Mouse (Mus musculus): ENCODE measurements around the gene Col1a2. TPM values are rescaled to one million over a fixed set of nuclear protein-coding genes. Genes with fewer than 3 reads are reported as not detected.

The Col1a2 gene
- 20.7 and 21.5 TPM in 2 replicates for polyA plus RNA-seq (2012; rRNA removed)

- Histone ChIP-seq H3K36me3 (ENCODE audit: control insufficient read depth, insufficient read depth, low read length) (no peaks in the 10 kb centered on the region), H3K4me3 (ENCODE audit: control insufficient read depth, insufficient read depth, low read length) (no peak within 1 kb of the TSS), H3K27ac (ENCODE audit: control insufficient read depth, insufficient read depth, low read length) (no peak within 1 kb of the TSS), H3K4me1 (replicated peaks; ENCODE audit: control insufficient read depth, insufficient read depth, low read length) (no peaks in the 10 kb centered on the region), H3K27me3 (ENCODE audit: control insufficient read depth, insufficient read depth, low read length) (no peaks in the 10 kb centered on the region)
- TF ChIP-seq CTCF (IDR thresholded peaks at IDR 0.05; ENCODE audit: borderline replicate concordance, control insufficient read depth, extremely low read depth, insufficient read depth, low read length, poor library complexity) (no peak), POLR2A (IDR thresholded peaks at IDR 0.05; ENCODE audit: control insufficient read depth, extremely low read depth, insufficient read depth, low read length, poor library complexity) (no peak)
- DNase-seq, result no peak
- 44% methylated on average over 3 of the region's 3 CpGs for WGBS
Observed at GRCm38 (mm10) chr6:4504603-4505131, at the start of gene Col1a2. TSS of gene Col1a2 (plus strand) at chr6:4504814.

GRCm38 (mm10) chr6:4455518-4455917, 49.1 kb upstream of the Col1a2 start:
- Histone ChIP-seq H3K4me1 (replicated peaks; ENCODE audit: control insufficient read depth, insufficient read depth, low read length) (no peaks in the 10 kb centered on the region), H3K27ac (ENCODE audit: control insufficient read depth, insufficient read depth, low read length) (no peak overlapping the region), H3K4me3 (ENCODE audit: control insufficient read depth, insufficient read depth, low read length) (no peak overlapping the region), H3K36me3 (ENCODE audit: control insufficient read depth, insufficient read depth, low read length) (no peaks in the 10 kb centered on the region), H3K27me3 (ENCODE audit: control insufficient read depth, insufficient read depth, low read length) (no peaks in the 10 kb centered on the region)
- WGBS, result 91% methylated on average over 5 of the region's 5 CpGs
- TF ChIP-seq POLR2A (IDR thresholded peaks at IDR 0.05; ENCODE audit: control insufficient read depth, extremely low read depth, insufficient read depth, low read length, poor library complexity) (no peak), CTCF (IDR thresholded peaks at IDR 0.05; ENCODE audit: borderline replicate concordance, control insufficient read depth, extremely low read depth, insufficient read depth, low read length, poor library complexity) (no peak)
- no peak for DNase-seq

GRCm38 (mm10) chr6:4455961-4456617, 48.5 kb upstream of the Col1a2 start:
- Histone ChIP-seq H3K4me3 (ENCODE audit: control insufficient read depth, insufficient read depth, low read length) (no peak overlapping the region), H3K4me1 (replicated peaks; ENCODE audit: control insufficient read depth, insufficient read depth, low read length) (no peaks in the 10 kb centered on the region), H3K36me3 (ENCODE audit: control insufficient read depth, insufficient read depth, low read length) (no peaks in the 10 kb centered on the region), H3K27ac (ENCODE audit: control insufficient read depth, insufficient read depth, low read length) (no peak overlapping the region), H3K27me3 (ENCODE audit: control insufficient read depth, insufficient read depth, low read length) (no peaks in the 10 kb centered on the region)
- WGBS, result 87% methylated on average over 5 of the region's 5 CpGs
- DNase-seq, result no peak
- TF ChIP-seq CTCF (IDR thresholded peaks at IDR 0.05; ENCODE audit: borderline replicate concordance, control insufficient read depth, extremely low read depth, insufficient read depth, low read length, poor library complexity), result no peak
- no peak for TF ChIP-seq POLR2A (IDR thresholded peaks at IDR 0.05; ENCODE audit: control insufficient read depth, extremely low read depth, insufficient read depth, low read length, poor library complexity)

GRCm38 (mm10) chr6:4456691-4457447, 47.7 kb upstream of the Col1a2 start:
- H3K4me3 ChIP-seq (ENCODE audit: control insufficient read depth, insufficient read depth, low read length), result no peak overlapping the region
- no peak overlapping the region for H3K27ac ChIP-seq (ENCODE audit: control insufficient read depth, insufficient read depth, low read length)
- no peaks in the 10 kb centered on the region for H3K36me3 ChIP-seq (ENCODE audit: control insufficient read depth, insufficient read depth, low read length)
- TF ChIP-seq POLR2A (IDR thresholded peaks at IDR 0.05; ENCODE audit: control insufficient read depth, extremely low read depth, insufficient read depth, low read length, poor library complexity) (no peak), CTCF (IDR thresholded peaks at IDR 0.05; ENCODE audit: borderline replicate concordance, control insufficient read depth, extremely low read depth, insufficient read depth, low read length, poor library complexity) (no peak)
- no peaks in the 10 kb centered on the region for H3K4me1 ChIP-seq (replicated peaks; ENCODE audit: control insufficient read depth, insufficient read depth, low read length)
- WGBS, result 56% methylated on average over 12 of the region's 12 CpGs
- H3K27me3 ChIP-seq (ENCODE audit: control insufficient read depth, insufficient read depth, low read length), result no peaks in the 10 kb centered on the region
- no peak for DNase-seq

GRCm38 (mm10) chr6:4457555-4457996, 47.0 kb upstream of the Col1a2 start:
- WGBS, result 68% methylated on average over 6 of the region's 6 CpGs
- H3K4me1 ChIP-seq (replicated peaks; ENCODE audit: control insufficient read depth, insufficient read depth, low read length), result no peaks in the 10 kb centered on the region
- TF ChIP-seq CTCF (IDR thresholded peaks at IDR 0.05; ENCODE audit: borderline replicate concordance, control insufficient read depth, extremely low read depth, insufficient read depth, low read length, poor library complexity), result no peak
- no peak for TF ChIP-seq POLR2A (IDR thresholded peaks at IDR 0.05; ENCODE audit: control insufficient read depth, extremely low read depth, insufficient read depth, low read length, poor library complexity)
- no peaks in the 10 kb centered on the region for H3K27me3 ChIP-seq (ENCODE audit: control insufficient read depth, insufficient read depth, low read length)
- no peak overlapping the region for H3K27ac ChIP-seq (ENCODE audit: control insufficient read depth, insufficient read depth, low read length)
- no peak overlapping the region for H3K4me3 ChIP-seq (ENCODE audit: control insufficient read depth, insufficient read depth, low read length)
- no peaks in the 10 kb centered on the region for H3K36me3 ChIP-seq (ENCODE audit: control insufficient read depth, insufficient read depth, low read length)
- no peak for DNase-seq

- no peaks in the 10 kb centered on the region for H3K27me3 ChIP-seq (ENCODE audit: control insufficient read depth, insufficient read depth, low read length)
- TF ChIP-seq CTCF (IDR thresholded peaks at IDR 0.05; ENCODE audit: borderline replicate concordance, control insufficient read depth, extremely low read depth, insufficient read depth, low read length, poor library complexity), result no peak
- no peak for TF ChIP-seq POLR2A (IDR thresholded peaks at IDR 0.05; ENCODE audit: control insufficient read depth, extremely low read depth, insufficient read depth, low read length, poor library complexity)
- no peaks in the 10 kb centered on the region for H3K4me1 ChIP-seq (replicated peaks; ENCODE audit: control insufficient read depth, insufficient read depth, low read length)
- H3K4me3 ChIP-seq (ENCODE audit: control insufficient read depth, insufficient read depth, low read length), result no peak overlapping the region
- no peak overlapping the region for H3K27ac ChIP-seq (ENCODE audit: control insufficient read depth, insufficient read depth, low read length)
- no peak for DNase-seq
- H3K36me3 ChIP-seq (ENCODE audit: control insufficient read depth, insufficient read depth, low read length), result no peaks in the 10 kb centered on the region
- 73% methylated on average over 3 of the region's 3 CpGs for WGBS
Observed at GRCm38 (mm10) chr6:4465320-4465719, 39.3 kb upstream of the Col1a2 start.

Data from thymus, adult 2 months (tissue).